8 mouse cellular contexts compared by ENCODE assay signal in the genomic region with DNA sequence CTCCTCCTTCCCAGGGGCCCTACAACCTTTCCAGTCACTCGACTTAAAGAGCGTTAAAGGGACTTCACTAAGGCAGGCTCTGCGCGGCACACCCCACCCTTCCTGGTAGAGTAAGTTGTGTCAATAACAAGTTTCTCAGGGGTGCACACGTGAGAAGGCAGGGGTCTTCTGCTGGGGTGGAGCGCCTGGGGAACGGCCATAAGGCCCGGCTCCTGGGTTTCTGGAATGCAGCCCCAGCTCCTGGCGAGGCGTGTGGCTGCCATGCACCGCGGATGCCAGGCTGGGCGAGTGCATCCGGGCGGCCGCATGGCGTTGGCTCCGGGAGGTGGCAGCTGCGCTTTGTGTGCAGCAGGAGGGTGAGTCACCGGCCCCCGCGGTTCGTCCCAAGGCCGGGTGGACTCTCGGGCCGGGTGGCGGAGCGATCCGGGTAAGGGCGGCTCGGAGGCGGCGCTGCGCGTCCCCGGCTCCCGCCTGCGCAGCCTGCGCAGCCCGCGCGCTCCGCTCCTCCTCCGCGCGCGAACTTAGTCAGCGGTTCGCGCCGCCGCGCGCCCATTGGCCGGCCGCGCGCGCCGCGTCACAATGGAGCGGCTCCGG. TPM values are rescaled to one million over a fixed set of nuclear protein-coding genes. Genes with fewer than 3 reads are reported as not detected.
DNase-seq lines count a peak whose midpoint lies in the region; ATAC-seq and TF ChIP-seq lines count a peak whose summit lies in the region.

Gene Lrrc8b, plus strand, starts transcription at position 578 of the 594 bp plus-strand sequence.

- peak; percentile 94 for DNase-seq in 416B (ENCODE audit: low read depth)
- DNase-seq in heart, adult 8-10 months (ENCODE audit: low spot score): peak; percentile 71
- peak; percentile 86 for DNase-seq in kidney, adult 9 months
- DNase-seq in spleen, adult 18-20 months: peak; percentile 72 to 76

- H3K9ac ChIP-seq in embryonic facial prominence, embryonic 15.5 days: peak within 1 kb of the TSS; percentile 76
- H3K9ac ChIP-seq in limb, embryonic 13.5 days: peak within 1 kb of the TSS; percentile 78
- H3K9ac ChIP-seq in midbrain, embryonic 15.5 days: peak within 1 kb of the TSS; percentile 99

- ATAC-seq in embryonic facial prominence, embryonic 15.5 days (ENCODE audit: insufficient number of reproducible peaks, low FRiP score, low TSS enrichment, low read depth): peak; percentile 93
- peak; percentile 96 for ATAC-seq in limb, embryonic 13.5 days (ENCODE audit: low FRiP score, low read depth)
- peak; percentile 96 for ATAC-seq in midbrain, embryonic 15.5 days (replicated peaks)

- TF ChIP-seq POLR2A in bone marrow, adult 2 months (IDR thresholded peaks at IDR 0.05; ENCODE audit: borderline replicate concordance, control insufficient read depth, low read depth, low read length): peak; percentile 53; the same call in 1 of the 2 replicates

- no peaks in the 10 kb centered on the region for H3K9me3 ChIP-seq in embryonic facial prominence, embryonic 15.5 days (replicated peaks)
- no peaks in the 10 kb centered on the region for H3K9me3 ChIP-seq in limb, embryonic 13.5 days
- no peaks in the 10 kb centered on the region; the same call in 1 of the 2 replicates for H3K9me3 ChIP-seq in midbrain, embryonic 15.5 days

- WGBS in bone marrow, adult 2 months: 6% methylated on average over 63 of the region's 63 CpGs
- under 1% methylated on average over 41 of the region's 63 CpGs for WGBS in embryonic facial prominence, embryonic 15.5 days
- under 1% methylated on average over 57 of the region's 63 CpGs for WGBS in limb, embryonic 13.5 days
- WGBS in midbrain, embryonic 15.5 days: under 1% methylated on average over 58 of the region's 63 CpGs

- H3K36me3 ChIP-seq in embryonic facial prominence, embryonic 15.5 days: 0 out of 2 replicates have a peak, but pooled peaks cover 4% of the 10 kb centered on the region
- H3K36me3 ChIP-seq in limb, embryonic 13.5 days: no peaks in the 10 kb centered on the region
- no peaks in the 10 kb centered on the region for H3K36me3 ChIP-seq in midbrain, embryonic 15.5 days (replicated peaks)

- no peaks in the 10 kb centered on the region for H3K27me3 ChIP-seq in embryonic facial prominence, embryonic 15.5 days
- H3K27me3 ChIP-seq in limb, embryonic 13.5 days: 0 out of 2 replicates have a peak, but pooled peaks cover 8% of the 10 kb centered on the region
- H3K27me3 ChIP-seq in midbrain, embryonic 15.5 days (replicated peaks): 0 out of 2 replicates have a peak, but pooled peaks cover 5% of the 10 kb centered on the region

- H3K4me1 ChIP-seq in bone marrow, adult 2 months (ENCODE audit: control insufficient read depth, insufficient read depth, low read length): no peaks in the 10 kb centered on the region
- peaks cover 17% of the 10 kb centered on the region for H3K4me1 ChIP-seq in embryonic facial prominence, embryonic 15.5 days
- H3K4me1 ChIP-seq in limb, embryonic 13.5 days: peaks cover 8% of the 10 kb centered on the region
- H3K4me1 ChIP-seq in midbrain, embryonic 15.5 days: peaks cover 15% of the 10 kb centered on the region

- H3K27ac ChIP-seq in bone marrow, adult 2 months (ENCODE audit: control insufficient read depth, insufficient read depth, low read depth, low read length, poor library complexity): peak within 1 kb of the TSS; percentile 90
- peak within 1 kb of the TSS; percentile 85 for H3K27ac ChIP-seq in embryonic facial prominence, embryonic 15.5 days (replicated peaks)
- peak within 1 kb of the TSS; percentile 45; the same call in 1 of the 2 replicates for H3K27ac ChIP-seq in limb, embryonic 13.5 days
- H3K27ac ChIP-seq in midbrain, embryonic 15.5 days: peak within 1 kb of the TSS; percentile 91

- peak within 1 kb of the TSS; percentile 98 for H3K4me2 ChIP-seq in embryonic facial prominence, embryonic 15.5 days (replicated peaks)
- peak within 1 kb of the TSS; percentile 98 for H3K4me2 ChIP-seq in limb, embryonic 13.5 days (replicated peaks)
- peak within 1 kb of the TSS; percentile 70 for H3K4me2 ChIP-seq in midbrain, embryonic 15.5 days

- peak within 1 kb of the TSS; percentile 80 for H3K4me3 ChIP-seq in bone marrow, adult 2 months (replicated peaks; ENCODE audit: control insufficient read depth, low read depth, low read length)
- peak within 1 kb of the TSS; percentile 73 for H3K4me3 ChIP-seq in embryonic facial prominence, embryonic 15.5 days (replicated peaks)
- peak within 1 kb of the TSS; percentile 78 for H3K4me3 ChIP-seq in limb, embryonic 13.5 days
- peak within 1 kb of the TSS; percentile 98 for H3K4me3 ChIP-seq in midbrain, embryonic 15.5 days

- no peak for TF ChIP-seq CTCF in bone marrow, adult 2 months (IDR thresholded peaks at IDR 0.05; ENCODE audit: control insufficient read depth, insufficient read depth, low read length)

RNA-seq across cellular contexts. Expression of gene Lrrc8b, which starts in this region (rescaled TPM):
- polyA plus RNA-seq in bone marrow, adult 2 months (2011; ENCODE audit: insufficient read depth, insufficient read length, low replicate concordance, missing spikeins): 2.0 and 2.4 TPM in 2 replicates
- 7.3 and 7.4 TPM in 2 replicates for polyA plus RNA-seq in embryonic facial prominence, embryonic 15.5 days (2015; fragmentation: Nextera tagmentation; extraction: Ambion mirVana)
- total RNA-seq in heart, adult 8-10 months (2022): 1 to 10 TPM; 3.9 to 5.6 (median 4.2) TPM
- polyA plus RNA-seq in limb, embryonic 13.5 days (2015; fragmentation: Nextera tagmentation; extraction: Ambion mirVana): 3.1 and 3.2 TPM in 2 replicates
- polyA plus RNA-seq in midbrain, embryonic 15.5 days (2015; fragmentation: Nextera tagmentation; extraction: Ambion mirVana): 17.7 and 18.0 TPM in 2 replicates

Comparison
In these comparisons a context has a peak if more than half of its experiments do, and no peak if none do; other contexts are left out.
1. Peak in every context shown above with its lines: DNase-seq, ATAC-seq, H3K4me3 ChIP-seq and H3K27ac ChIP-seq.